Mouse (Mus musculus) layer of hippocampus, adult 11-12 months (tissue): Measurements from ENCODE around the gene Snrnp35.

Experiments
- DNase-seq: peaks from one replicate; pipeline ENCODE4 v3.0.0; 2022; ENCODE audit warnings: low spot score

Snrnp35 gene

GRCm38 (mm10) chr5:124540383-124540786 lies 57.5 kb downstream of the Snrnp35 start, which contains the start of gene Tmed2:
Gene Tmed2, plus strand, starts transcription at chr5:124540695.
- DNase-seq = peak; percentile 97
